Mouse (Mus musculus) E14TG2a.4 (cell line): ENCODE results near the gene Aqp7.

Experiments used
- CTCF ChIP-seq: conservative IDR thresholded peaks from 2 replicates; pipeline ENCODE4 v1.5.1; 2014; ENCODE audit warnings: low read length
- NANOG ChIP-seq: IDR thresholded peaks from 2 replicates; pipeline ENCODE4 v1.6.1; 2014; ENCODE audit warnings: borderline replicate concordance, low read length, mixed read lengths

DNA sequence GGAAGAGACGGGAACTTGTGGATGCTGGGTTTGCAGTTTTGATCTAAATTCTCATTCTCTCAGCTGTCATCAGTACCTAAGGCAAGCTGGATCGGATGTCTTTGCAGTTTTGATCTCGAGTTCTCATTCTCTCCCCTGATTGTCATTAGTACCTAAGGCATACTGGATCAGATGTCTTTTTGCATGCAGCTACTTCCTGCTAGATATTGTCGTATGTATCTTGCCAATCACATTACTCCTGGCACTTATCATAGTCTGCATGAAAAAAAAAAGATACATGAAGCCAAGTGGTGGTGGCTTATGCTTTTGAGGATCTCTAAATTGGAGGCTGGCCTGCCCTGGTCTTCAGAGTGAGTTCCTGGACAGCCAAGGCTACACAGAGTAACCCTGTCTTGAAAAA, 36.9 kb upstream of the Aqp7 start:
- TF ChIP-seq CTCF (no peak), NANOG (no peak)
